26 mouse cellular contexts compared by ENCODE assay signal in genomic region chr16:35025347-35025746, GRCm38 (mm10).
"Had no signal": no experiment of that assay in that cellular context is flagged by ENCODE, and none has a peak within 500 bp of the region (broad histone marks: within the 10 kb centered on the region; RNA-seq: fewer than 3 reads in every experiment).

No protein-coding gene starts in this region.

- H3K9ac ChIP-seq: heart, embryonic 13.5 days; heart, embryonic 15.5 days; hindbrain, embryonic 13.5 days; hindbrain, embryonic 15.5 days; limb, embryonic 12.5 days; liver, embryonic 13.5 days had no signal

- H3K27ac ChIP-seq: heart, adult 2 months; heart, embryonic 13.5 days; heart, embryonic 15.5 days; hindbrain, embryonic 13.5 days; hindbrain, embryonic 15.5 days; hindbrain, postnatal 0 days; layer of hippocampus, adult 2 months; limb, embryonic 10.5 days; limb, embryonic 12.5 days; liver, embryonic 13.5 days had no signal

- DNase-seq: gastrocnemius, postnatal 14 days; gastrocnemius, postnatal 36 days; heart, adult 11 months; heart, adult 2 months; heart, postnatal 14 days; heart, postnatal 36 days; kidney, adult 11 months; kidney, adult 2 months; kidney, adult 9 months; kidney, postnatal 10 days; kidney, postnatal 25 days; kidney, postnatal 4 days; layer of hippocampus, postnatal 36 days; liver; liver, embryonic 13.5 days had no signal

- H3K27me3 ChIP-seq: limb, embryonic 12.5 days had no signal

- H3K9me3 ChIP-seq: heart, embryonic 13.5 days; heart, embryonic 15.5 days; hindbrain, embryonic 13.5 days; hindbrain, embryonic 15.5 days; limb, embryonic 10.5 days; limb, embryonic 12.5 days; liver, embryonic 13.5 days had no signal

- ATAC-seq: hindbrain, postnatal 0 days; intestine, embryonic 16.5 days had no signal

- H3K4me3 ChIP-seq: heart, adult 2 months; heart, embryonic 13.5 days; heart, embryonic 15.5 days; hindbrain, embryonic 13.5 days; hindbrain, embryonic 15.5 days; layer of hippocampus, adult 2 months; limb, embryonic 10.5 days; limb, embryonic 12.5 days; liver, embryonic 13.5 days had no signal

- H3K4me1 ChIP-seq: limb, embryonic 10.5 days had no signal

- H3K4me2 ChIP-seq: heart, embryonic 11.5 days; heart, embryonic 13.5 days; heart, embryonic 15.5 days; hindbrain, embryonic 13.5 days; hindbrain, embryonic 15.5 days; limb, embryonic 12.5 days; liver, embryonic 11.5 days; liver, embryonic 13.5 days had no signal
